Mouse (Mus musculus) myocyte (in vitro differentiated cells): ENCODE data around the gene Itpk1.

Experiments used
- MYOD1 ChIP-seq, 3 experiments: IDR thresholded peaks; one replicate each; pipeline ENCODE4 v1.6.1; 2011; ENCODE audit warnings: control low read depth in 2 of 3, low read depth in 2 of 3, mild to moderate bottlenecking in 2 of 3, moderate library complexity in 1 of 3; ENCODE audit not compliant: insufficient read length in 2 of 3, control insufficient read depth in 1 of 3
- MYOG ChIP-seq, 3 experiments: IDR thresholded peaks; one replicate each; pipeline ENCODE4 v1.6.1; 2011; ENCODE audit warnings: control low read depth in 2 of 3, low read depth in 2 of 3, mild to moderate bottlenecking in 2 of 3; ENCODE audit not compliant: insufficient read length in 2 of 3, control insufficient read depth in 1 of 3, insufficient read depth in 1 of 3
- POLR2A ChIP-seq: IDR thresholded peaks from one replicate; pipeline ENCODE4 v1.6.1; 2011; ENCODE audit warnings: low read depth, mild to moderate bottlenecking, control low read depth, moderate library complexity; ENCODE audit not compliant: insufficient read length
- POLR2AphosphoS2 ChIP-seq: IDR thresholded peaks from one replicate; pipeline ENCODE4 v1.6.1; 2011; ENCODE audit warnings: low read depth, control low read depth; ENCODE audit not compliant: insufficient read length
- USF1 ChIP-seq: IDR thresholded peaks from one replicate; pipeline ENCODE4 v1.6.1; 2011; ENCODE audit warnings: low read depth, mild to moderate bottlenecking, control low read depth, moderate library complexity

GRCm38 (mm10) chr12:102684720-102685386 lies 19.9 kb downstream of the Itpk1 start:
- TF ChIP-seq POLR2A (no peak), MYOD1 (IDR thresholded peaks at IDR 0.05; ENCODE audit: control insufficient read depth in 1 of 3, insufficient read length in 2 of 3, low read depth in 2 of 3) (no peak), MYOG (IDR thresholded peaks at IDR 0.05; ENCODE audit: control insufficient read depth in 1 of 3, insufficient read depth in 1 of 3, insufficient read length in 2 of 3, low read depth in 2 of 3) (no peak), POLR2AphosphoS2 (no peak), USF1 (no peak)
